Mouse (Mus musculus) spleen, postnatal 36 days (tissue): ENCODE data around the gene A030005L19Rik.
"Not testable (repeated sequence)": the region's sequence is repeated elsewhere in the genome, so short reads cannot be mapped to it uniquely, and the experiment has no call there.

Experiments used
- DNase-seq, 2 experiments: peaks; one replicate each; pipeline ENCODE4 v3.0.0; 2022; ENCODE audit warnings: low spot score in 2 of 2, mixed read lengths in 1 of 2

Gene A030005L19Rik

DNA sequence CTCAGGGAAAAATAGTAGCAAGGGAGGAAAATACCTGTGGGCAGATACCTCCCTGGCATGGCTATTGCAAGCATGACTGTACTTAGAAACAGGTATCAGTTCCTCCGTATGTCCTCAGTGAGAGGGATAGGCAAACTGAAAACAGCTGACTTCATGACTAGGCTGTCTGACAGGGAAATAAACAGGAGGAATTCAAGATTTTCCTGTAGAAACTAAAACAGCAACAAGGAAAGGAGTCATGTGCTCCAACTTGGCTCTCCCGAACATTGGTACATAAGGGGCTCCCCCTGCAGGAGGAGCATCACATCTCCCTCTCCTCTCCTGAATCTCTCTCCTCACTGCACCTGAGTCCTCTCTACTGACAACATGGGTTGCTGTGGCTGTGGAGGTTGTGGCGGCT lies at the start of gene A030005L19Rik:
Gene A030005L19Rik (plus strand): TSS at position 301 of the 400 bp plus-strand sequence.
- no peak for DNase-seq

DNA sequence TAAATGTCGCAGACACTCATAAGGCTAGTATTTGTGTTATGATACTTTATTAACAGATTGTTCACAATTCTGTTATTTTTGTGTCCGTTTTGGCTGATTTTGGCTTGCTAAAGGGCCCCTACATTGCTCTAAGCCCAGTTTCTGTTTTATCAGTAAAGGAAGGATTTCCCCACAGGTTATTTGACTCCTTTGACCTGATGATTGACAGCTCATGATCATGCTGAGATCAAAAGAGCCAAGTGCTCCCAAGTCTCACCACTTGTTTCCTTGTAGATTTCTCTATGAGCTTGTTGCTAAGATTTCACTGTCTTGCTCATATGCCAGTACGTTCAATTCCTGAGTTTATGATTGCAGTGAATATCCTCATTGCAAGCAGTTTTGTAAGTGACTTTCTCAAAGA lies 42.9 kb upstream of the A030005L19Rik start:
- no peak for DNase-seq

GRCm38 (mm10) chr1:82879172-82879571 lies 34.0 kb upstream of the A030005L19Rik start:
- DNase-seq = no peak

GRCm38 (mm10) chr1:82880196-82880595 lies 32.9 kb upstream of the A030005L19Rik start:
- DNase-seq = no peak

GRCm38 (mm10) chr1:82893269-82893668 lies 19.9 kb upstream of the A030005L19Rik start:
- DNase-seq = no peak

DNA sequence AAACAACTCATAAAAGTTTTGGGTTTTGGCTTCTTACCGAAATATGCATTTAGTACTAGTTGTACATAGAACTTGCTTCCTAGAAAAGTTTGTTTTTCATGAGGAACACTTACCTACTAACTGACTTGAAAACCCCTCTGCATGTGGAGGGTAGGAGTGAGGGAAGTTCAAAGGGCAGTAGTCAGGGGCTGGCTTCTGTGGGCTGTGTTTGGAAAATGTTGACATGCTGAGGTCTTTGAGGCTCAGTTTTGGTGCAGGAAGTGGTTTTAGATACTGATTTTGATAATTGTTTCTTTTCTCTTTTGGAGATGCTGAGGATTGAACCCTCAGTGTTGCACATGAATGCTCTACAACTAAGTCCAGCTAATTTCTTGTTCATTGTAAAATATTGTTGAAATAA lies 12.6 kb upstream of the A030005L19Rik start:
- peak; percentile 16 to 22 for DNase-seq

DNA sequence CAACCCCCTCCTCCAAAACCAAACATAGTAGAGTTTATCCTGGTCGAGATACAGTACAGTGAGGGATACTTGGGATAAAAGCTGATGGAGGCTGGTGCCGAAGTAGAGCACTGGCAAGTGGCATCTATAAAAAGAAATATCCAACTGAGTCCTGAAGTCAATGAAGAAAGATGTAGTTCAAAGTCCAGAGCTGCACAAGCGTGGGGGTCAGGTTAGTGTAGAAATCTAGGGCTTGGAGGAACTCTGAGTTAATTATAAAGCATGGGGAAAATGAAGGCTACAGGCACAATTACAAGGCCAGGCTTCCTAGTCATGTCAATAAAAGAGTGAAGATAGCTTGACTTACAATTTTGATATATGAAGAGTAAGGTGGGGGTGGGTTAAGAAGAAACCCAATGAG lies 11.9 kb upstream of the A030005L19Rik start:
- DNase-seq = no peak

DNA sequence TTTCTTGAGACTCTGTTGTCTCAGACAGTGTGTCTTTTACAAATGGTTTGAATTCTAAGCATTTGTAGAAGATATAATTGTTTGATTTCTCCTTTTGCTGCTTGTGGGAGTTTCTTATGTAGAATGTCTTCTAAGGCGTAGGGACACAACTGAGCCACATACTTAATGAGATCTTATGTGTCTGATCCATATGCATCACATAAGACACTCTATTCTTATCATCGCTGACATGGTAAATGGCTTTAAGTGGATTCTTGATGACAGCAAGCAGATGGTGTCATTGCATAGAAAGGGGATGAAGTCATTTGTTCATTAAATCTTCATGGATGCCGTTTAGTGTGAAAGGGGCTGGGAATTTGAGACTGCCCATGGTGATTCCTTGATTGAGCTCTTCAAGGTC lies 7.2 kb upstream of the A030005L19Rik start:
- no peak for DNase-seq

DNA sequence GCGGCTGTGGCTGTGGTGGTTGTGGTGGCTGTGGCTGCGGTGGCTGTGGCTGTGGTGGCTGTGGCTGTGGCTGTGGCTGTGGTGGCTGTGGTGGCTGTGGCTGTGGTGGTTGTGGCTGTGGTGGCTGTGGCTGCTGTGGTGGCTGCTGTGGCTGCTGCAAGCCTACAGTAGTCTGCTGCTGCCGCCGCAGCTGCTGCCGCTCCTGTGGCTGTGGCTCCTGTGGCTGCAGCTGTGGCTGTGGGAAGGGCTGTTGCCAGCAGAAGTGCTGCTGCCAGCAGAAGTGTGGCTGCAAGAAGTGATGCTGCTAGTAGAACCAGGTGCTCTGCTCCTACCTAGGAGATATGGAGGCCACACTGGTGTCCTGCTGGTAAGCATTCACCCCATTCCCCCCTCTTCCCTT lies 309 bp downstream of the A030005L19Rik start:
- not testable (repeated sequence) for DNase-seq

DNA sequence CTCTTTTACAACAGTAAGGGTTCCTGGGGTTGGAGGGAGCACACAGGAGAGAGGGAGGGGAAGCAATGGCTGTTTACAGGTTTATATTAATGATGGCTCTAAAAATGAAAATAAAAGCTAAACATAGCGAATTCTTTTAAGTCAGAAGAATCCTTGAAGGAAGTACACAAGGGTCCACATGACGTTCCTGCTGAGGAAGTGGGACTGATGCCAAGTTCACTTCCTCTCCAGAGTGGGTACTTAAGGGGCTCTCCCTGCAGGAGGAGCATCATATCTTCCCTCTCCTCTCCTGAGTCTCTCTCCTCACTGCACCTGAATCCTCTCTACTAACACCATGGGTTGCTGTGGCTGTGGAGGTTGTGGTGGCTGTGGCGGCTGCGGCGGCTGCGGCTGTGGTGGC lies 11.5 kb downstream of the A030005L19Rik start, which contains the start of gene A030014E15Rik:
Gene A030014E15Rik (plus strand): TSS at position 268 of the 400 bp plus-strand sequence.
- no peak for DNase-seq

- DNase-seq = not testable (repeated sequence)
These were observed 17.4 kb downstream of the A030005L19Rik start for GRCm38 (mm10) chr1:82930558-82930957.

GRCm38 (mm10) chr1:82931326-82931725 lies 18.2 kb downstream of the A030005L19Rik start, which contains the start of gene Gm6217:
Gm6217 (minus strand) TSS chr1:82931399.
- DNase-seq = not testable (repeated sequence)

GRCm38 (mm10) chr1:82938666-82939065 lies 25.5 kb downstream of the A030005L19Rik start:
- no peak for DNase-seq

GRCm38 (mm10) chr1:82942505-82942904 lies 29.4 kb downstream of the A030005L19Rik start:
- DNase-seq = not testable (repeated sequence)

GRCm38 (mm10) chr1:82943295-82943694 lies 30.2 kb downstream of the A030005L19Rik start, which contains the start of gene A030003K21Rik:
A030003K21Rik (minus strand) TSS chr1:82943388.
- not testable (repeated sequence) for DNase-seq

- not testable (repeated sequence) for DNase-seq
These were observed 32.9 kb downstream of the A030005L19Rik start for GRCm38 (mm10) chr1:82946029-82946428.

GRCm38 (mm10) chr1:82948601-82949000 lies 35.5 kb downstream of the A030005L19Rik start:
- no peak for DNase-seq

- DNase-seq = not testable (repeated sequence)
These were observed 42.8 kb downstream of the A030005L19Rik start, which contains the start of gene Gm7544 for GRCm38 (mm10) chr1:82955913-82956312. Gm7544 (minus strand) TSS chr1:82956013.

DNA sequence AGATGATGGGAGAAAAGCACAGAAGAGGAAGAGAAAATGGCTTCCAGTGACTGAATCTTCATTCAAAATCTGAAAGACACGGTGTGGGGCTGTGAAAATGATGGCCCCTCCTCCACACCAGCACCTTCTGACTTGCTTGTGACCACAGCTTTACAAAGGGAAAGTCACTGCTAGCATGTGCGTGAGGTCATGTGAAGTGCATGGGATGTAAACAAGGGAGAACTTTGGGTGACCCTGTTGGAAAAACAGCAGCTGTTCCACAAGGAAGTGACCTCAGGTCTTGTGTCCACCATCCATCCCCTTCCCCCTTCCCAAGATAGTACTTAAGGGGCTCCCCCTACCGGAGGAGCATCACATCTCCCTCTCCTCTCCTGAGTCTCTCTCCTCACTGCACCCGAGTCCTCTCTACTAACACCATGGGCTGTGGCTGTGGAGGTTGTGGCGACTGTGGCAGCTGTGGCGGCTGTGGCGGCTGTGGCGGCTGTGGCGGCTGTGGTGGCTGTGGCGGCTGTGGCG lies 46.8 kb downstream of the A030005L19Rik start, which contains the start of gene Gm47955:
Gene Gm47955 (plus strand): TSS at position 417 of the 516 bp plus-strand sequence.
- no peak for DNase-seq
